Mouse (Mus musculus) spleen, postnatal 4 days (tissue): ENCODE data around the gene Osbpl3.

Source experiments
- DNase-seq, 2 experiments: peaks; one replicate each; pipeline ENCODE4 v3.0.0; 2022; ENCODE audit warnings: low spot score in 2 of 2

The Osbpl3 gene

GRCm38 (mm10) chr6:50402872-50403271, 53.1 kb downstream of the Osbpl3 start:
- DNase-seq, result no peak

- no peak for DNase-seq
These were observed 55.8 kb downstream of the Osbpl3 start for GRCm38 (mm10) chr6:50400234-50400633.

- no peak for DNase-seq
These were observed 56.4 kb downstream of the Osbpl3 start for GRCm38 (mm10) chr6:50399427-50400195.

- DNase-seq, result no peak
These were observed 57.7 kb downstream of the Osbpl3 start for GRCm38 (mm10) chr6:50398324-50398723.

GRCm38 (mm10) chr6:50397116-50397515, 58.9 kb downstream of the Osbpl3 start:
- DNase-seq, result no peak

- DNase-seq, result no peak
These were observed 60.2 kb downstream of the Osbpl3 start for GRCm38 (mm10) chr6:50395641-50396312.

GRCm38 (mm10) chr6:50394432-50394831, 61.6 kb downstream of the Osbpl3 start:
- no peak for DNase-seq

GRCm38 (mm10) chr6:50393960-50394359, 62.0 kb downstream of the Osbpl3 start:
- DNase-seq, result no peak

GRCm38 (mm10) chr6:50391951-50392350, 64.0 kb downstream of the Osbpl3 start:
- no peak for DNase-seq

GRCm38 (mm10) chr6:50390313-50390712, 65.7 kb downstream of the Osbpl3 start:
- no peak for DNase-seq

- DNase-seq, result no peak
These were observed 68.4 kb downstream of the Osbpl3 start for GRCm38 (mm10) chr6:50387629-50388028.

- no peak for DNase-seq
These were observed 69.5 kb downstream of the Osbpl3 start for GRCm38 (mm10) chr6:50386497-50386896.

GRCm38 (mm10) chr6:50385451-50386013, 70.5 kb downstream of the Osbpl3 start:
- no peak for DNase-seq

- no peak for DNase-seq
These were observed 73.3 kb downstream of the Osbpl3 start for GRCm38 (mm10) chr6:50382711-50383110.

- no peak for DNase-seq
These were observed 73.8 kb downstream of the Osbpl3 start for GRCm38 (mm10) chr6:50382196-50382595.

GRCm38 (mm10) chr6:50381504-50382091, 74.4 kb downstream of the Osbpl3 start:
- DNase-seq, result no peak

GRCm38 (mm10) chr6:50379740-50380139, 76.3 kb downstream of the Osbpl3 start:
- no peak for DNase-seq

- no peak for DNase-seq
These were observed 76.9 kb downstream of the Osbpl3 start for GRCm38 (mm10) chr6:50379136-50379535.

GRCm38 (mm10) chr6:50377742-50378720, 78.0 kb downstream of the Osbpl3 start:
- DNase-seq, result peak in 1 of 2 experiments; percentile 25

GRCm38 (mm10) chr6:50376684-50377083, 79.3 kb downstream of the Osbpl3 start:
- no peak for DNase-seq
